ENCODE assay signal across 16 mouse cellular contexts in the genomic region with DNA sequence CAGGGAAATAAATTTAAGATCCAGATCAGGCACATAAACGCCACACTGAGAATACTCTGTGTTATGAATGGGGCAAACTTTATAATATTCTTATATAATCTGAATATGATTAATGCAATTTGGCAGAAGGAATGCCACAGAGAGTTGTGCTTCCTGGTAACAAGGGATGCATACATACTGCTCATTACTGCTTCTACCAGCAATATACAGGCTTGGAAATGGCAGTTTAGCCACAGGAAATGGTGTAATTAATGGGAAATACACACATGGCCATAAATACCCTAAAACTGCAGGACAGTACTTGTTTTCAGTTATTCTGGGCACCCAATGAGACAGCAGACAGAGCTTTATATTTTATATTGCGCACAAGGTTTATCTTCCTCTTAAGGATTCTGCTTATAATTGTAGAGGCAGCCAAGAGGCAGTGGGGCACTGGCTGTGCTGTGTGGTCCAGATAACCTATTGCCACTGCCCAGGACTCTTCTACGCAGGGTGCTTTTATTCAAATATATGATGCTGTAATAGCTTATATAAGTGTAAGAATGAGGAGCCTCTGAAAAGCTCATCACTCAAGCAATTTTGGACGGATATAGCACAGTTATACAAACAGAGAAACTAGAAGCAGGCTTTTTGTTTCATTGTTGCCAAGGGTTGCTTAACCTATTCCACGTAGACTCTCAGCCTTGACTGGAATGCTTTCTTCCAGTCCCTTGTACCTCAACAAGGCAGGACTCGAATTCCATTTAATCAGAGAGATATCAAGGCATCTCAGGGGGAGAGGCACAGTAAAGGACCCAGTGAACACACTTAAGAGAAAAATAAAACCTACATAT. TPM values are rescaled to one million over a fixed set of nuclear protein-coding genes. Genes with fewer than 3 reads are reported as not detected.
DNase-seq lines count a peak whose midpoint lies in the region; ATAC-seq and TF ChIP-seq lines count a peak whose summit lies in the region.
"Had no signal": no experiment of that assay in that cellular context is flagged by ENCODE, and none has a peak within 500 bp of the region (broad histone marks: within the 10 kb centered on the region; RNA-seq: fewer than 3 reads in every experiment).

No protein-coding gene starts in this region.

- H3K4me2 ChIP-seq in lung, postnatal 0 days (replicated peaks; ENCODE audit: low read depth, low read length): 0 out of 2 replicates have a peak overlapping the region, but pooled peaks have one; percentile 14
- H3K4me2 ChIP-seq in liver, embryonic 12.5 days: peak overlapping the region; percentile 36
- no peak overlapping the region for H3K4me2 ChIP-seq in hindbrain, embryonic 16.5 days (ENCODE audit: low read length)

- H3K4me1 ChIP-seq in lung, postnatal 0 days (ENCODE audit: insufficient read depth, low read depth, low read length): peaks cover 4% of the 10 kb centered on the region; the same call in 1 of the 2 replicates
- peaks cover 24% of the 10 kb centered on the region for H3K4me1 ChIP-seq in bone marrow macrophage, adult 2 months (ENCODE audit: control insufficient read depth, insufficient read depth, low read length)
- peaks cover 37% of the 10 kb centered on the region for H3K4me1 ChIP-seq in liver, embryonic 12.5 days
- H3K4me1 ChIP-seq in hindbrain, embryonic 16.5 days (ENCODE audit: control insufficient read depth, insufficient read depth, low read depth, low read length): no peaks in the 10 kb centered on the region; the same call in 1 of the 2 replicates
- H3K4me1 ChIP-seq: heart, embryonic 10.5 days had no signal

- 37% methylated on average over 6 of the region's 6 CpGs for WGBS in lung, postnatal 0 days
- WGBS in liver, embryonic 12.5 days (ENCODE audit: insufficient replicate concordance): 65% methylated on average over 6 of the region's 6 CpGs
- 68% methylated on average over 6 of the region's 6 CpGs for WGBS in hindbrain, embryonic 16.5 days

- H3K9me3 ChIP-seq in lung, postnatal 0 days (ENCODE audit: low read length): no peaks in the 10 kb centered on the region
- no peaks in the 10 kb centered on the region for H3K9me3 ChIP-seq in liver, embryonic 12.5 days (replicated peaks)
- no peaks in the 10 kb centered on the region for H3K9me3 ChIP-seq in hindbrain, embryonic 16.5 days (ENCODE audit: control insufficient read depth, low read length)
- H3K9me3 ChIP-seq: heart, embryonic 10.5 days had no signal

- no peaks in the 10 kb centered on the region for H3K27me3 ChIP-seq in lung, postnatal 0 days (replicated peaks; ENCODE audit: insufficient read depth, low read length)
- H3K27me3 ChIP-seq in liver, embryonic 12.5 days (replicated peaks): no peaks in the 10 kb centered on the region
- H3K27me3 ChIP-seq in hindbrain, embryonic 16.5 days (replicated peaks; ENCODE audit: control insufficient read depth, insufficient read depth, low read length): no peaks in the 10 kb centered on the region

- no peak overlapping the region for H3K4me3 ChIP-seq in lung, postnatal 0 days (ENCODE audit: low read depth, low read length)
- no peak overlapping the region for H3K4me3 ChIP-seq in bone marrow macrophage, adult 2 months (ENCODE audit: insufficient read depth, low read length)
- H3K4me3 ChIP-seq in liver, embryonic 12.5 days: no peak overlapping the region
- no peak overlapping the region for H3K4me3 ChIP-seq in hindbrain, embryonic 16.5 days (ENCODE audit: low read length)
- H3K4me3 ChIP-seq: heart, embryonic 10.5 days had no signal

- H3K36me3 ChIP-seq in lung, postnatal 0 days (ENCODE audit: insufficient read depth, low read length): no peaks in the 10 kb centered on the region
- no peaks in the 10 kb centered on the region for H3K36me3 ChIP-seq in liver, embryonic 12.5 days
- H3K36me3 ChIP-seq in hindbrain, embryonic 16.5 days (ENCODE audit: control insufficient read depth, insufficient read depth, low read length): no peaks in the 10 kb centered on the region
- H3K36me3 ChIP-seq: heart, embryonic 10.5 days had no signal

- TF ChIP-seq EP300 in lung, postnatal 0 days (IDR thresholded peaks at IDR 0.05): no peak

- no peak overlapping the region for H3K9ac ChIP-seq in lung, postnatal 0 days (replicated peaks; ENCODE audit: low read depth)
- H3K9ac ChIP-seq in liver, embryonic 12.5 days: no peak overlapping the region; the same call in 1 of the 2 replicates
- no peak overlapping the region for H3K9ac ChIP-seq in hindbrain, embryonic 16.5 days (ENCODE audit: low read depth, low read length)

- ATAC-seq in lung, postnatal 0 days: peak; percentile 17; the same call in 1 of the 2 replicates
- ATAC-seq in liver, embryonic 12.5 days: peak; percentile 81
- ATAC-seq in megakaryocyte-erythroid progenitor cell, adult 5-6 weeks (replicated peaks; ENCODE audit: low FRiP score, low TSS enrichment, poor library complexity, severe bottlenecking): peak; percentile 93
- no peak for ATAC-seq in hindbrain, embryonic 16.5 days

- H3K27ac ChIP-seq in lung, postnatal 0 days (ENCODE audit: low read length): no peak overlapping the region
- peak overlapping the region; percentile 12; the same call in 1 of the 2 replicates for H3K27ac ChIP-seq in bone marrow macrophage, adult 2 months (ENCODE audit: insufficient read depth, low read depth, low read length)
- H3K27ac ChIP-seq in liver, embryonic 12.5 days: peak overlapping the region; percentile 62
- H3K27ac ChIP-seq in hindbrain, embryonic 16.5 days (ENCODE audit: low read depth, low read length): no peak overlapping the region
- H3K27ac ChIP-seq: heart, embryonic 10.5 days; kidney, postnatal 0 days; stomach, postnatal 0 days had no signal

- no peak for DNase-seq in lung, postnatal 0 days (ENCODE audit: low spot score)
- DNase-seq in lung, adult 18-20 months: no peak
- no peak for DNase-seq in cerebellum, postnatal 36 days
- DNase-seq in kidney, postnatal 4 days: no peak
- DNase-seq: adrenal gland, adult 2 months; cerebellum, adult 8-10 months; gastrocnemius, postnatal 10 days; heart, postnatal 36 days; lung, postnatal 36 days had no signal

- no peak for TF ChIP-seq POLR2A in bone marrow macrophage, adult 2 months (IDR thresholded peaks at IDR 0.05; ENCODE audit: borderline replicate concordance, low read depth, low read length)

- TF ChIP-seq CTCF in lung, postnatal 0 days (IDR thresholded peaks at IDR 0.05): no peak
- no peak for TF ChIP-seq CTCF in bone marrow macrophage, adult 2 months (IDR thresholded peaks at IDR 0.05; ENCODE audit: low read depth, low read length)

RNA-seq across cellular contexts. Expression of a gene that starts 13.4 kb away (rescaled TPM):
- 18.0 and 18.6 TPM in 2 replicates for polyA plus RNA-seq in lung, postnatal 0 days (2015; fragmentation: Nextera tagmentation; extraction: Ambion mirVana)
- 19.9 and 21.2 TPM in 2 replicates for polyA plus RNA-seq in bone marrow macrophage, adult 2 months (2012; ENCODE audit: insufficient read depth, insufficient read length, missing spikeins)
- polyA plus RNA-seq in liver, embryonic 12.5 days (2016; fragmentation: Nextera tagmentation; extraction: Ambion mirVana): 7.1 and 7.8 TPM in 2 replicates
- total RNA-seq in megakaryocyte-erythroid progenitor cell, adult 5-6 weeks (2014; fragmentation: Nextera tagmentation): 2.1 and 5.3 TPM in 2 replicates
- total RNA-seq in megakaryocyte-erythroid progenitor cell, adult 5-6 weeks (2017): 1.2 and 5.1 TPM in 2 replicates
- polyA plus RNA-seq in hindbrain, embryonic 16.5 days (2015; fragmentation: Nextera tagmentation; extraction: Ambion mirVana): 31.9 and 34.1 TPM in 2 replicates

RNA-seq across cellular contexts. Expression of a gene that starts 14.5 kb away (rescaled TPM):
- polyA plus RNA-seq in lung, postnatal 0 days (2015; fragmentation: Nextera tagmentation; extraction: Ambion mirVana): 9.3 and 9.9 TPM in 2 replicates
- polyA plus RNA-seq in bone marrow macrophage, adult 2 months (2012; ENCODE audit: insufficient read depth, insufficient read length, missing spikeins): 3.2 and 3.3 TPM in 2 replicates
- 22.4 and 23.0 TPM in 2 replicates for polyA plus RNA-seq in liver, embryonic 12.5 days (2016; fragmentation: Nextera tagmentation; extraction: Ambion mirVana)
- 7.2 and 8.0 TPM in 2 replicates for total RNA-seq in megakaryocyte-erythroid progenitor cell, adult 5-6 weeks (2014; fragmentation: Nextera tagmentation)
- 5.9 and 6.1 TPM in 2 replicates for total RNA-seq in megakaryocyte-erythroid progenitor cell, adult 5-6 weeks (2017)
- polyA plus RNA-seq in hindbrain, embryonic 16.5 days (2015; fragmentation: Nextera tagmentation; extraction: Ambion mirVana): 12.7 and 13.9 TPM in 2 replicates

Comparison
In these comparisons a context has a peak if more than half of its experiments do, and no peak if none do; other contexts are left out.
1. H3K27ac ChIP-seq: peak in bone marrow macrophage, adult 2 months (single experiment) and liver, embryonic 12.5 days (single experiment); none in lung, postnatal 0 days (single experiment) and hindbrain, embryonic 16.5 days (single experiment).